Mouse (Mus musculus): ENCODE measurements at regions not wholly inside any gene's neighbourhood (a gene's known extent, or its start where the extent isn't known, plus 50 kb on each side); places are given as distances from the start of the nearest gene placed in this dataset.

GRCm38 (mm10) chr7:121280597-121280996 lies 111.1 kb upstream of the Hs3st2 start:
- DNase-seq = no peak
- no peaks in the 10 kb centered on the region for H3K36me3 ChIP-seq (replicated peaks; ENCODE audit: insufficient read depth, low read length)
- no peak overlapping the region for H3K4me2 ChIP-seq (ENCODE audit: low read depth, low read length)
- H3K4me1 ChIP-seq (ENCODE audit: insufficient read depth) = no peaks in the 10 kb centered on the region
- H3K9ac ChIP-seq (replicated peaks) = no peak overlapping the region
- no peaks in the 10 kb centered on the region for H3K9me3 ChIP-seq (ENCODE audit: low read length)
- WGBS (ENCODE audit: insufficient replicate concordance) = 38% methylated on average over 1 of the region's 1 CpGs
- no peaks in the 10 kb centered on the region for H3K27me3 ChIP-seq (ENCODE audit: insufficient read depth, low read length)
- TF ChIP-seq CTCF (IDR thresholded peaks at IDR 0.05; ENCODE audit: low read depth) = no peak
- TF ChIP-seq EP300 (IDR thresholded peaks at IDR 0.05; ENCODE audit: low read depth) = no peak
- ATAC-seq = no peak
- H3K27ac ChIP-seq (ENCODE audit: low read depth) = no peak overlapping the region
- H3K4me3 ChIP-seq (ENCODE audit: low read depth, low read length) = no peak overlapping the region

- no peaks in the 10 kb centered on the region for H3K36me3 ChIP-seq (replicated peaks; ENCODE audit: insufficient read depth, low read length)
- no peaks in the 10 kb centered on the region for H3K9me3 ChIP-seq (ENCODE audit: low read length)
- H3K4me3 ChIP-seq (ENCODE audit: low read depth, low read length) = no peak overlapping the region
- TF ChIP-seq CTCF (IDR thresholded peaks at IDR 0.05; ENCODE audit: low read depth) = no peak
- no peak overlapping the region for H3K4me2 ChIP-seq (ENCODE audit: low read depth, low read length)
- ATAC-seq (no peak), DNase-seq (no peak)
- no peaks in the 10 kb centered on the region for H3K4me1 ChIP-seq (ENCODE audit: insufficient read depth)
- 54% methylated on average over 7 of the region's 7 CpGs for WGBS (ENCODE audit: insufficient replicate concordance)
- H3K27me3 ChIP-seq (ENCODE audit: insufficient read depth, low read length) = no peaks in the 10 kb centered on the region
- H3K9ac ChIP-seq (replicated peaks) = no peak overlapping the region
- no peak overlapping the region for H3K27ac ChIP-seq (ENCODE audit: low read depth)
Measured at GRCm38 (mm10) chr7:121282154-121282553, 109.5 kb upstream of the Hs3st2 start.

- H3K4me3 ChIP-seq (ENCODE audit: low read depth, low read length) = no peak overlapping the region
- 75% methylated on average over 16 of the region's 16 CpGs for WGBS (ENCODE audit: insufficient replicate concordance)
- H3K4me1 ChIP-seq (ENCODE audit: insufficient read depth) = no peaks in the 10 kb centered on the region
- H3K9me3 ChIP-seq (ENCODE audit: low read length) = no peaks in the 10 kb centered on the region
- TF ChIP-seq EP300 (IDR thresholded peaks at IDR 0.05; ENCODE audit: low read depth) = no peak
- TF ChIP-seq CTCF (IDR thresholded peaks at IDR 0.05; ENCODE audit: low read depth) = no peak
- H3K9ac ChIP-seq (replicated peaks) = no peak overlapping the region
- no peak overlapping the region for H3K27ac ChIP-seq (ENCODE audit: low read depth)
- ATAC-seq (no peak), DNase-seq (no peak)
- no peak overlapping the region for H3K4me2 ChIP-seq (ENCODE audit: low read depth, low read length)
- no peaks in the 10 kb centered on the region for H3K36me3 ChIP-seq (replicated peaks; ENCODE audit: insufficient read depth, low read length)
- H3K27me3 ChIP-seq (ENCODE audit: insufficient read depth, low read length) = no peaks in the 10 kb centered on the region
Measured at GRCm38 (mm10) chr7:121289737-121290136, 101.9 kb upstream of the Hs3st2 start.

GRCm38 (mm10) chr7:121296151-121296695 lies 95.4 kb upstream of the Hs3st2 start:
- no peak for DNase-seq
- 61% methylated on average over 3 of the region's 3 CpGs for WGBS (ENCODE audit: insufficient replicate concordance)
- no peaks in the 10 kb centered on the region for H3K4me1 ChIP-seq (ENCODE audit: insufficient read depth)

GRCm38 (mm10) chr7:121312961-121313587 lies 78.6 kb upstream of the Hs3st2 start:
- Histone ChIP-seq H3K9me3 (ENCODE audit: low read length) (no peaks in the 10 kb centered on the region), H3K9ac (replicated peaks) (no peak overlapping the region), H3K4me2 (ENCODE audit: low read depth, low read length) (no peak overlapping the region), H3K27ac (ENCODE audit: low read depth) (no peak overlapping the region), H3K4me3 (ENCODE audit: low read depth, low read length) (no peak overlapping the region), H3K36me3 (replicated peaks; ENCODE audit: insufficient read depth, low read length) (no peaks in the 10 kb centered on the region), H3K4me1 (ENCODE audit: insufficient read depth) (no peaks in the 10 kb centered on the region), H3K27me3 (ENCODE audit: insufficient read depth, low read length) (peaks cover 4% of the 10 kb centered on the region; the same call in 1 of the 2 replicates)
- ATAC-seq = no peak
- WGBS (ENCODE audit: insufficient replicate concordance) = 24% methylated on average over 19 of the region's 19 CpGs
- no peak for TF ChIP-seq EP300 (IDR thresholded peaks at IDR 0.05; ENCODE audit: low read depth)
- TF ChIP-seq CTCF (IDR thresholded peaks at IDR 0.05; ENCODE audit: low read depth) = no peak
- no peak for DNase-seq

More at GRCm38 (mm10) chr7:121296151-121296695, 95.4 kb upstream of the Hs3st2 start:
- Histone ChIP-seq H3K4me2 (ENCODE audit: low read depth, low read length) (no peak overlapping the region), H3K4me3 (ENCODE audit: low read depth, low read length) (no peak overlapping the region), H3K36me3 (replicated peaks; ENCODE audit: insufficient read depth, low read length) (no peaks in the 10 kb centered on the region), H3K27me3 (ENCODE audit: insufficient read depth, low read length) (no peaks in the 10 kb centered on the region), H3K9ac (replicated peaks) (no peak overlapping the region), H3K9me3 (ENCODE audit: low read length) (no peaks in the 10 kb centered on the region), H3K27ac (ENCODE audit: low read depth) (no peak overlapping the region)
- ATAC-seq = no peak
- TF ChIP-seq EP300 (IDR thresholded peaks at IDR 0.05; ENCODE audit: low read depth) (no peak), CTCF (IDR thresholded peaks at IDR 0.05; ENCODE audit: low read depth) (no peak)

- H3K9ac ChIP-seq (replicated peaks) = no peak overlapping the region
- H3K36me3 ChIP-seq (replicated peaks; ENCODE audit: insufficient read depth, low read length) = no peaks in the 10 kb centered on the region
- 75% methylated on average over 4 of the region's 4 CpGs for WGBS (ENCODE audit: insufficient replicate concordance)
- no peak for DNase-seq
- no peak for TF ChIP-seq CTCF (IDR thresholded peaks at IDR 0.05; ENCODE audit: low read depth)
- TF ChIP-seq EP300 (IDR thresholded peaks at IDR 0.05; ENCODE audit: low read depth) = no peak
- no peak for ATAC-seq
- no peak overlapping the region for H3K27ac ChIP-seq (ENCODE audit: low read depth)
- H3K4me3 ChIP-seq (ENCODE audit: low read depth, low read length) = no peak overlapping the region
- peaks cover 4% of the 10 kb centered on the region; the same call in 1 of the 2 replicates for H3K27me3 ChIP-seq (ENCODE audit: insufficient read depth, low read length)
- H3K4me1 ChIP-seq (ENCODE audit: insufficient read depth) = no peaks in the 10 kb centered on the region
- H3K9me3 ChIP-seq (ENCODE audit: low read length) = no peaks in the 10 kb centered on the region
- no peak overlapping the region for H3K4me2 ChIP-seq (ENCODE audit: low read depth, low read length)
Measured at GRCm38 (mm10) chr7:121314521-121314920, 77.1 kb upstream of the Hs3st2 start.

Measured in liver, postnatal 0 days (tissue).